Mouse (Mus musculus) thymus, adult 2 months (tissue): ENCODE measurements around the gene Nckap5. TPM values are rescaled to one million over a fixed set of nuclear protein-coding genes. Genes with fewer than 3 reads are reported as not detected.
"Not testable (repeated sequence)": the region's sequence is repeated elsewhere in the genome, so short reads cannot be mapped to it uniquely, and the experiment has no call there.

Experiments used
- DNase-seq: peaks from one replicate; pipeline ENCODE4 v3.0.0; 2021
- H3K27ac ChIP-seq: fragments of 200-500 bp; 2 replicates; pipeline ENCODE4 v1.5.1; 2012; ENCODE audit warnings: low read length, control low read depth; ENCODE audit not compliant: control insufficient read depth, insufficient read depth
- H3K27me3 ChIP-seq: fragments of 200-500 bp; 2 replicates; pipeline ENCODE4 v1.6.1; 2012; ENCODE audit warnings: mild to moderate bottlenecking, low read length, moderate library complexity, mixed read lengths; ENCODE audit not compliant: control insufficient read depth, insufficient read depth
- H3K36me3 ChIP-seq: fragments of 200-500 bp; 2 replicates; pipeline ENCODE4 v1.6.1; 2012; ENCODE audit warnings: mild to moderate bottlenecking, low read length, moderate library complexity; ENCODE audit not compliant: control insufficient read depth, insufficient read depth
- H3K4me1 ChIP-seq: fragments of 200-500 bp; replicated peaks from 2 replicates; pipeline ENCODE4 v1.6.1; 2012; ENCODE audit warnings: low read length; ENCODE audit not compliant: control insufficient read depth, insufficient read depth
- H3K4me3 ChIP-seq: fragments of 200-500 bp; 2 replicates; pipeline ENCODE4 v1.5.1; 2012; ENCODE audit warnings: mild to moderate bottlenecking, low read length, control low read depth, moderate library complexity; ENCODE audit not compliant: control insufficient read depth, insufficient read depth
- CTCF ChIP-seq: fragments of 200-500 bp; IDR thresholded peaks from 2 replicates; pipeline ENCODE4 v1.5.1; 2012; ENCODE audit warnings: mild to moderate bottlenecking, control low read depth, low read length, moderate library complexity, borderline replicate concordance; ENCODE audit not compliant: control insufficient read depth, poor library complexity, insufficient read depth; ENCODE audit errors: extremely low read depth
- POLR2A ChIP-seq: fragments of 200-500 bp; IDR thresholded peaks from 2 replicates; pipeline ENCODE4 v1.6.1; 2012; ENCODE audit warnings: mild to moderate bottlenecking, low read length, control low read depth, moderate library complexity; ENCODE audit not compliant: control insufficient read depth, poor library complexity, insufficient read depth; ENCODE audit errors: extremely low read depth
- WGBS: fragments of 180-500 bp; shearing (Covaris S2); methylation state at CpG from one replicate; pipeline ENCODE4 v1.1.7; 2018; 5-methylcytosine and 5-hydroxymethylcytosine counted together
- polyA plus RNA-seq: library from polyadenylated mRNA; depleted of rRNA; stranded (reverse); fragments of >200 nt; gene quantifications from 2 replicates; pipeline ENCODE4 v1.2.3, GENCODE M21; 2012

Nckap5 gene
- polyA plus RNA-seq, 1 experiment, result 0.50 TPM

DNA sequence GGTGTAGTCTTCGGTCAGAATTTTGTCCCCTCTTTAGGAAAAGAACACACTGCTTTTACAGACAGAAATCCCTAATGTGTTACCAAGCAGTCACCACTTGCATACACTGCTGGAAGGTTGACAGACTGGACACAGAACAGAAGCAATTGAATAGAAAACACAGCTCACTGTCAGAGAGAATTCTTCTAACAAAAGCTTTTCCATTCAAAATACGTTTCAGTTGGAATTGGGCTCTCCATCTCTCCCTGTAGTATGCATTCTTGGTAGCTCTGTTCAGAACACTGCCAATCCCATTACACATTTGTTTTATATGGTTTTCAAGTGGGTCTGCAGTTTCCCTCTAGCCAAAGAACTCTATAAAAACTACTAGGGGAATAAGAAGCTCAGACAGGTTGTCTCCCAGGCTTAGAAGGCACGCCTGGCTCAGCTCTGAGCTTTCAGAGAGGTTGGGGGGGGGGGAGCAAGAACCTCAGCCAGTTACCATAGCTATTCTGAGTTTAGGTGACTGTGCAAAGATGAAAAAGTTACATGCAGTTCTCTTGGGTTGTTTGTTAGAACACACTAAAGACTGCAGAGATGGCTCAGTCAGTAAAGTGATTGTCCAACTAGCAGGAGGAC, 23.5 kb downstream of the Nckap5 start:
- no peaks in the 10 kb centered on the region for H3K4me1 ChIP-seq
- H3K27me3 ChIP-seq, result no peaks in the 10 kb centered on the region
- no peak for TF ChIP-seq CTCF
- no peak for TF ChIP-seq POLR2A
- no peak overlapping the region for H3K27ac ChIP-seq
- no peak overlapping the region for H3K4me3 ChIP-seq
- DNase-seq, result no peak
- WGBS, result 95% methylated on average over 3 of the region's 3 CpGs
- H3K36me3 ChIP-seq, result no peaks in the 10 kb centered on the region

DNA sequence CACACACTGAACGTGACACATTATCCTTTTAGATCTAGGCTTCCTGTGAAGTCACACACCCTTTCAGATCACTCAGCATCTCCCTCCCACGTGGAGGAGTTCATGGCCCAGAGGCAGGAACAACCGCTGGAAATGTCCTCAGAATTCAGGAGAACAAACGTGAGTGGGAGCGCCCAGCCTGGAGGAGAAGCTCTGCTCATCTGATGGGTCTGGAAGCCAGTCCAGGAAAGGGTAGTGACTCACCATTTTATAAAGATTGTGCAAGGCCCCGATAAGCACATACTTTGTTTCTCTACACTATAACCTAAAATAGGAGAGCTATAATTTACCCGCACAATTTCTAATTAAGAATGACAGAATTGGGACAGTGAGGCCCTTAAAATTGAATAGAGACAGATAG, 24.1 kb downstream of the Nckap5 start:
- H3K36me3 ChIP-seq, result no peaks in the 10 kb centered on the region
- H3K4me1 ChIP-seq, result no peaks in the 10 kb centered on the region
- no peak for TF ChIP-seq CTCF
- TF ChIP-seq POLR2A, result no peak
- no peaks in the 10 kb centered on the region for H3K27me3 ChIP-seq
- H3K4me3 ChIP-seq, result no peak overlapping the region
- no peak for DNase-seq
- no peak overlapping the region for H3K27ac ChIP-seq
- WGBS, result 85% methylated on average over 7 of the region's 7 CpGs

DNA sequence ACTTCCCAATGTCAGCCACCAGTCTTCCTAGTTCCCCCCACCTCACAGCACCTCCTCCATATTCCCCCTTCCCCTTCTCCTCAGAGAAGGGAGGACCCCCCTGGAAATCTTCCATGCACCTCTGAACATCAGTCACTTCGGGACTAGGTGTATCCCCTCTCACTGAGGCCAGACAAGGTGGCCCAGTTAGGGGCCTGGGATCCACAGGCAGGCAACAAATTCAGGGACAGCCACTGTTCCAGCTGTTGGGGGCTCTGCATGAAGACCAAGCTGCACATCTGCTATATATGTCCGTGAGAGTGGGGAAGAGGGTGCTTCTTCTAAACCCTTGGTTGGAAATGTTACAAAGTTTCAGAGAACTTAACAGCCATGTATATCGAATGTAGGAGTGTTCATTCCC, 28.2 kb downstream of the Nckap5 start:
- Histone ChIP-seq H3K27ac (no peak overlapping the region), H3K36me3 (no peaks in the 10 kb centered on the region), H3K4me3 (no peak overlapping the region), H3K27me3 (no peaks in the 10 kb centered on the region), H3K4me1 (no peaks in the 10 kb centered on the region)
- no peak for DNase-seq
- WGBS, result 94% methylated on average over 3 of the region's 3 CpGs
- TF ChIP-seq POLR2A (no peak), CTCF (no peak)

- TF ChIP-seq CTCF, result no peak
- no peak for TF ChIP-seq POLR2A
- WGBS, result 89% methylated on average over 8 of the region's 8 CpGs
- DNase-seq, result no peak
- no peaks in the 10 kb centered on the region for H3K27me3 ChIP-seq
- no peaks in the 10 kb centered on the region for H3K4me1 ChIP-seq
- H3K27ac ChIP-seq, result no peak overlapping the region
- no peaks in the 10 kb centered on the region for H3K36me3 ChIP-seq
- no peak overlapping the region for H3K4me3 ChIP-seq
These were observed 28.9 kb downstream of the Nckap5 start for GRCm38 (mm10) chr1:126801706-126802105.

DNA sequence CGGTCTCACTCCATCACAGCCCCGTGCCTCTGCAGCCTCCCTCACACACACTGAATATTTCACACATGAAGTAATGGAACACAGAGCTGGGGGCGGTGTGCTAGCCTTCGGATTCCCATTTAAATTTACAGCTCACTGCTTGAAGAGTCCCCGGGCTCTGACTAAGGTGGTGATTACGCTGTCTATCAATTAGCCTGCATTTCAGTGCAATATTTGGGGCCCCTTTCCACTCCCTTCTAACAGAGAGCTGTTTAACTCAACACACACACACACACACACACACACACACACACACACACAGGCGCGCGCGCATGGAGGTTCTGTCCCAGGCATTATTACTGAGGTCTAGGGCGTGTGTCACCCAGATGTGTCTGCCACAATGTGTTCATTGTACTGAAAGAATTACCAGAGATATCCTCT, 31.2 kb downstream of the Nckap5 start:
- no peaks in the 10 kb centered on the region for H3K36me3 ChIP-seq
- WGBS, result 93% methylated on average over 11 of the region's 11 CpGs
- no peaks in the 10 kb centered on the region for H3K27me3 ChIP-seq
- DNase-seq, result no peak
- H3K4me1 ChIP-seq, result no peaks in the 10 kb centered on the region
- no peak overlapping the region for H3K4me3 ChIP-seq
- TF ChIP-seq POLR2A (no peak), CTCF (no peak)
- H3K27ac ChIP-seq, result no peak overlapping the region

GRCm38 (mm10) chr1:126780354-126780941, 50.2 kb downstream of the Nckap5 start:
- DNase-seq, H3K4me1 ChIP-seq, H3K27ac ChIP-seq, H3K27me3 ChIP-seq, H3K36me3 ChIP-seq, H3K4me3 ChIP-seq: not testable (repeated sequence)
- no CpG with 5 or more reads among the region's 2 CpGs for WGBS

DNA sequence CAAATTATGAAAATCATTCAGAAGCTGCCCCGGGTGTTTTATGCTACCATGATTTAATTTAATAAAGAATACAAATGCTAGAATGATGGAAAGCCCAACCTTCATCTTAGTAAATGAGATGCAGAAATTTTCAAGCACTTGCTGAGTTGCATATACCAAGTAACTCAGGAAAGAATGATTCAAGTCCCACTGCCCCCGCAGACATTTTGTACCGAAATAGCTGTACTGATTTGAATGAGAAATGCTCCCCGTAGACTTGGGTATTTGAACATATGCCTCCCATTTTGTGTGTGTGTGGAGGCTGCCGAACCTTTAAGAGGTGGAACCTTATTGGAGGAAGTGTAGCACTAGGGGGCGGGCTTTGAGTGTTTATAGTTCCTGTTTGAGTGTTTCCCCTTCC, 56.7 kb downstream of the Nckap5 start:
- H3K4me1 ChIP-seq, H3K4me3 ChIP-seq, H3K27ac ChIP-seq, DNase-seq, H3K36me3 ChIP-seq, H3K27me3 ChIP-seq: not testable (repeated sequence)
- WGBS, result no CpG with 5 or more reads among the region's 6 CpGs
